In genomic region chr13:71104419-71105228, GRCm38 (mm10) we compare ENCODE assay signal across 8 mouse cellular contexts.
DNase-seq lines count a peak whose midpoint lies in the region; ATAC-seq and TF ChIP-seq lines count a peak whose summit lies in the region.

No protein-coding gene starts in this region.

- TF ChIP-seq CTCF in testis, adult 2 months (IDR thresholded peaks at IDR 0.05; ENCODE audit: control insufficient read depth, insufficient read depth, insufficient replicate concordance, low read depth, low read length): no peak

- no peak overlapping the region for H3K27ac ChIP-seq in testis, adult 2 months (ENCODE audit: control insufficient read depth, insufficient read depth, low read depth, low read length)
- no peak overlapping the region for H3K27ac ChIP-seq in liver, embryonic 13.5 days

- intact Hi-C loops in heart, postnatal 14 days (cut with DNase I): loop anchor here (5.0 to 10.0 kb wide), 2 partner anchors 1530 to 1928 kb away; no protein-coding TSS in a partner anchor

- peak; percentile 64 for DNase-seq in heart, adult 11 months
- DNase-seq in heart, postnatal 14 days: no peak
- DNase-seq in testis, postnatal 10 days (ENCODE audit: low spot score): no peak
- DNase-seq in liver, embryonic 13.5 days: no peak
- no peak for DNase-seq in ovary, postnatal 10 days (ENCODE audit: low spot score)

- no peak overlapping the region for H3K9ac ChIP-seq in liver, embryonic 13.5 days

- peak overlapping the region; percentile 11; the same call in 1 of the 2 replicates for H3K4me3 ChIP-seq in testis, adult 2 months (ENCODE audit: control insufficient read depth, low read depth, low read length)
- no peak overlapping the region for H3K4me3 ChIP-seq in liver, embryonic 13.5 days (replicated peaks)

- WGBS in liver, embryonic 13.5 days (ENCODE audit: insufficient replicate concordance): 30% methylated on average over 22 of the region's 22 CpGs

- H3K36me3 ChIP-seq in testis, adult 2 months (ENCODE audit: control insufficient read depth, insufficient read depth, low read length): no peaks in the 10 kb centered on the region
- H3K36me3 ChIP-seq in liver, embryonic 13.5 days: no peaks in the 10 kb centered on the region

- no peak for ATAC-seq in liver, embryonic 13.5 days (ENCODE audit: low read depth)
- ATAC-seq in monocyte, adult 5-6 weeks (replicated peaks; ENCODE audit: insufficient number of reproducible peaks, low FRiP score, low TSS enrichment, poor library complexity, severe bottlenecking): no peak
- no peak for ATAC-seq in erythroblast, adult 5-6 weeks (replicated peaks; ENCODE audit: low FRiP score, poor library complexity, severe bottlenecking)

- no peaks in the 10 kb centered on the region for H3K27me3 ChIP-seq in testis, adult 2 months (ENCODE audit: control insufficient read depth, insufficient read depth, low read length)
- H3K27me3 ChIP-seq in liver, embryonic 13.5 days: no peaks in the 10 kb centered on the region

- no peak for TF ChIP-seq POLR2A in testis, adult 2 months (IDR thresholded peaks at IDR 0.05; ENCODE audit: control insufficient read depth, low read depth, low read length)

- peaks cover 9% of the 10 kb centered on the region for H3K4me1 ChIP-seq in testis, adult 2 months (ENCODE audit: control insufficient read depth, insufficient read depth, low read length)
- no peaks in the 10 kb centered on the region for H3K4me1 ChIP-seq in liver, embryonic 13.5 days (replicated peaks)

- H3K9me3 ChIP-seq in liver, embryonic 13.5 days (replicated peaks): no peaks in the 10 kb centered on the region

- peak overlapping the region; percentile 21; the same call in 1 of the 2 replicates for H3K4me2 ChIP-seq in liver, embryonic 13.5 days
